Mouse (Mus musculus): ENCODE measurements around the gene Mcrip2. TPM values are rescaled to one million over a fixed set of nuclear protein-coding genes. Genes with fewer than 3 reads are reported as not detected.

The Mcrip2 gene
- polyA plus RNA-seq, 1 experiment, result 39.8 TPM

DNA sequence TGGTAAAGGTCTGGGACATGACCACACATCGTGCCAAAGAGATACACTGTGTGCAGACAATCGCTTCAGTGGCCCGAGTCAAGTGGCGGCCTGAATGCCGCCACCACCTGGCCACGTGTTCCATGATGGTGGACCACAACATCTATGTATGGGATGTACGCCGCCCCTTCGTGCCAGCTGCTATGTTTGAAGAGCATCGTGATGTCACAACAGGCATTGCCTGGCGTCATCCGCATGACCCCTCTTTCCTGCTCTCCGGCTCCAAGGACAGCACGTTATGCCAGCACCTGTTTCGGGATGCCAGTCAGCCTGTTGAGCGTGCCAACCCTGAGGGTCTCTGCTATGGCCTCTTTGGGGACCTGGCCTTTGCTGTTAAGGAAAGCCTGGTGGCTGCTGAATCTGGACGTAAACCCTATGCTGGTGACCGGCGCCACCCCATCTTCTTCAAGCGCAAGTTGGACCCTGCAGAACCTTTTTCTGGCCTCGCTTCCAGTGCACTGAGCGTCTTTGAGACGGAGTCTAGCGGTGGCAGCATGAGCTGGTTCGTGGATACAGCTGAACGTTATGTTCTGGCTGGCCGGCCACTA, 42.5 kb downstream of the Mcrip2 start:
- 94% methylated on average over 27 of the region's 27 CpGs for WGBS
- DNase-seq (ENCODE audit: low read depth, low spot score), result no peak

DNA sequence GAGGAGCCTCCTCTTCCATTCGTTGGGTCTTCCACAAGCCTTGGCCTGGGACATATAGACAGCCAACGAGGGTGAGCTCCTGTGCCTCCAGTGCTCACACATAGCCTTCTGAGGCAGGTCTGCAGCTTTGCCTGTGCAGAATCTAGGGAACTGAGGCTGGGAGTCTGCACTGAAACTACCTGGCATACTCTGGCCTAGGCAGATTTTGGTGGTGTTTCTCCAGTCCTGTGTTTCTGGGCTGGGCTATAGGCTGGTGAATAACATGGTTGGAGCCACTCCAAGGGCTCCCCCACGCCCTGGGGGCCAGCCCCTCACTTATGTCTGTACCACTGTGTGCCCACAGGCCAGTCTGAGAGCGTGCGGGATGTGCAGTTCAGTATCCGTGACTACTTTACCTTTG, 43.3 kb downstream of the Mcrip2 start:
- 92% methylated on average over 6 of the region's 6 CpGs for WGBS

DNA sequence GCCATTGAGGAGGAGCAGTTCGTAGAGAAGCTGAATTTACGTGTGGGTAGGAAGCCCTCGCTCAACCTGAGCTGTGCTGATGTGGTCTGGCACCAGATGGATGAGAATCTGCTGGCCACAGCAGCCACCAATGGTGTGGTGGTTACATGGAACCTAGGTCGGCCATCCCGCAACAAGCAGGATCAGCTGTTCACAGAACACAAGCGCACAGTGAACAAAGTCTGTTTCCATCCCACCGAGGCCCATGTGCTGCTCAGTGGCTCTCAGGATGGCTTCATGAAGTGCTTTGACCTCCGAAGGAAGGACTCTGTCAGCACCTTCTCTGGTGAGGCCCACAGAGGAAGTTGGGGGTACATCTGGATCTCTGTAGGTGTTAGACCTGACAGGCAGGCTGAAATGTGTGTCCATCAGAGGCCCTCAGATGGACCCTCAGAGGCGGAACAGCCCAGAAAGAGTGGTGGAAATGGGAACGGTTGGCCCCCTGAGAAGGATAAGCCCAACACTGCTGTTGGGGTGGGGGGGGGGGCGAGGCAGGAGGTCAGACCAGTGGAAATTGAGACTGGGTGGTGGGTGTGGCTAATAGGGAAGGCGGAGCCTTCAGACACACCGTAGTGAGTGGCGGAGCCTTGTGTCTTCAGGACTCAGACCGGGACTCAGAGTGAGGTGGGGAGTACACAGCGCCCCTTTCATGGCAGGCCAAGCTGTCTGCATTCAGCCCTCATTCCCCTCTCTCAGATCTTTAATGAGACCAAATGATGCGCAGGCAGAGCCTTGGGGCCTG, 44.0 kb downstream of the Mcrip2 start:
- no peak for DNase-seq (ENCODE audit: low read depth, low spot score)
- WGBS, result 71% methylated on average over 17 of the region's 17 CpGs

More for the DNA sequence above, 43.3 kb downstream of the Mcrip2 start:
- no peak for DNase-seq (ENCODE audit: low read depth, low spot score)

DNA sequence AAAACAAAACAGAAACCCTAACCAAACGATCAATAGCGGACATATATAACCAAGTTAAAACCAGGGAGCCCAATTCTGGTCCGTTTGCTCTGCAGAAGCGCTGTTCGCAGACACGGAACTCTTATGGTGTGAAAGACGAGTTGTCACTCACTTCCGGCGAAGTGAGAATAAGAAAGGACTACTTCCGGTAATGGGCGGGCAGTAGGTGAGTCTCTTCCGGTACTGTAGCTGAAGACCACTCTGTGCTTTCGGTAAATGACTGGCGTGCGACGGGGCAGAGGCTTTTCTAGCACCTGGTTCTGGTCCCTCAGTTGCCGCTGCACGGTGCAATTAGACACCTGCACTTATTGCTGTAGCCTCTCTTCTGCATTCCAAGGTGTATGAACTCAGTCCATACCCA, 45.1 kb downstream of the Mcrip2 start, which contains the start of gene Wdr24:
Gene Wdr24 (plus strand): TSS at position 176 of the 400 bp plus-strand sequence.
- under 1% methylated on average over 18 of the region's 18 CpGs for WGBS
- no peak for DNase-seq (ENCODE audit: low read depth, low spot score)

DNA sequence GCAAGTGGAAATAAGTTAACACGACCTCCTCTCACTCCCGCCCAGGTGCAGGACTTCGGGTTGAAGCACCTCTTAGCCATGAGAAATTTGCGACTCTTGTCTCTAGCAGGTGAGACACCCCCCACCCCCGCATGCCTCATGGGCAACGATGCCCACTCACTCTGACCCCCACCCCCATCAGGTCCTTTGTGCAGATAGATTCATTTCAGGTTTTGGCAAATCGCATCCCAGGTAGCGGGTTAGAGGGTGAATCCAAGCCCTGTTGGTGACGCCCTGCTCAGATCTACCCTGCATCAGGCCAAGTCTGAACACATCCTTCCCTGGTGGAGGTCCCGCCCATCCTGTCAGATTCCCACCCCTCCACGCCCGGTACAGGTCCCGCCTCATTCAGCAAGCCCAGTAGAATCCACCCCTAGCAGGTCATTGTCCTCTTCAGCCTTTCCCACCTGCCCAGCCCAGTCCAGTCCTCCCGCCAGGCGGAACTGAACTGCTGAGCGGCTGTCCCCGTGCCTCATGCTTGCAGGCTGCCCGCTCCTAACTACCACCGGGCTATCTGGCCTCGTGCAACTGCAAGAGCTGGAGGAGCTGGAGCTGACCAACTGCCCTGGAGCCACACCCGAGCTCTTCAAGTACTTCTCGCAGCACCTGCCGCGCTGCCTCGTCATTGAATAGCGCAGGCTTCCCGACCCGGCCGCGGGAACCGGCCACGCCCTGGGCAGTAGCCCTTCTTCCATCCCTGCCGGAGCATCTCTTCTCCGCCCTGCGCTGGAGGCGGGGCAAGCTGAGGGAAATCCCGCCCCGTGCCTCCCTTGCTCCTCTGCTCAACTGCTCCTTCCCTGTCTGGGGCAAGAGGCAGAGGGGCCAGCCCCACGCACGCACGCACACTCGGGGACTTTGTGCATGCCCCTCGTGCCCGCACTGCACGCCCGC, 49.4 kb downstream of the Mcrip2 start:
- no peak for DNase-seq (ENCODE audit: low read depth, low spot score)
- WGBS, result 8% methylated on average over 46 of the region's 46 CpGs

DNA sequence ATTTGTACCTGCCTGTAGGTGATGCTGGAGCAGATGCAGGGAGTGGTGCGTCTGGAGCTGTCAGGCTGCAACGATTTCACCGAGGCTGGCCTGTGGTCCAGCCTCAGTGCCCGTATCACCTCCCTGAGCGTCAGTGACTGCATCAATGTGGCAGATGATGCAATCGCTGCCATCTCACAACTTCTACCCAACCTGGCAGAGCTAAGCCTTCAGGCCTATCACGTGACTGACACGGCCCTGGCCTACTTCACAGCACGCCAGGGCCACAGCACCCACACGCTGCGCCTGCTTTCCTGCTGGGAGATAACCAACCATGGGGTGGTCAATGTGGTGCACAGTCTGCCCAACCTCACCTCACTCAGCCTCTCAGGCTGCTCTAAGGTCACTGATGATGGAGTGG, 50.9 kb downstream of the Mcrip2 start:
- no peak for DNase-seq (ENCODE audit: low read depth, low spot score)
- WGBS, result 76% methylated on average over 11 of the region's 11 CpGs

Other genes with a start within 250 kb of the Mcrip2 start
- gene Gng13, start 151.6 kb downstream of the Mcrip2 start, polyA plus RNA-seq (2012; rRNA removed), result 0.23 and 0.37 TPM in 2 replicates
- gene Chtf18, start 141.3 kb downstream of the Mcrip2 start, polyA plus RNA-seq (2012; rRNA removed), result 18.4 and 20.4 TPM in 2 replicates
- gene Rpusd1, start 141.1 kb downstream of the Mcrip2 start, polyA plus RNA-seq (2012; rRNA removed), result 22.1 and 22.9 TPM in 2 replicates
- 0.24 and 0.26 TPM in 2 replicates for gene Mslnl, start 132.7 kb downstream of the Mcrip2 start, polyA plus RNA-seq (2012; rRNA removed)
- 4.8 and 8.4 TPM in 2 replicates for gene Msln, start 114.4 kb downstream of the Mcrip2 start, polyA plus RNA-seq (2012; rRNA removed)
- 19.6 and 30.2 TPM in 2 replicates for gene Narfl, start 95.0 kb downstream of the Mcrip2 start, polyA plus RNA-seq (2012; rRNA removed)
- gene Haghl, start 83.1 kb downstream of the Mcrip2 start, polyA plus RNA-seq (2012; rRNA removed), result 24.0 and 26.6 TPM in 2 replicates
- 0.04 TPM in 1 of 2 replicates, not detected in the other for gene Ccdc78, start 82.2 kb downstream of the Mcrip2 start, polyA plus RNA-seq (2012; rRNA removed)
- 91.8 and 108 TPM in 2 replicates for gene Fam173a, start 75.9 kb downstream of the Mcrip2 start, polyA plus RNA-seq (2012; rRNA removed)
- 1.3 TPM in 1 of 2 replicates, not detected in the other for gene AC134908.4, start 73.1 kb downstream of the Mcrip2 start, polyA plus RNA-seq (2012; rRNA removed)
- gene Metrn, start 71.6 kb downstream of the Mcrip2 start, polyA plus RNA-seq (2012; rRNA removed), result 20.9 and 26.5 TPM in 2 replicates
- gene Fbxl16, start 59.7 kb downstream of the Mcrip2 start, polyA plus RNA-seq (2012; rRNA removed), result 1.6 and 2.1 TPM in 2 replicates
- 30.4 and 39.6 TPM in 2 replicates for gene Wdr24, start 45.1 kb downstream of the Mcrip2 start, polyA plus RNA-seq (2012; rRNA removed)
- gene Jmjd8, start 39.9 kb downstream of the Mcrip2 start, polyA plus RNA-seq (2012; rRNA removed), result 48.8 and 54.5 TPM in 2 replicates
- 155 and 157 TPM in 2 replicates for gene Stub1, start 35.4 kb downstream of the Mcrip2 start, polyA plus RNA-seq (2012; rRNA removed)
- gene Rhbdl1, start 31.5 kb downstream of the Mcrip2 start, polyA plus RNA-seq (2012; rRNA removed), result 4.1 and 4.6 TPM in 2 replicates
- 22.2 and 32.3 TPM in 2 replicates for gene Gm20683, start 27.0 kb downstream of the Mcrip2 start, polyA plus RNA-seq (2012; rRNA removed)
- gene Rhot2, start 23.9 kb downstream of the Mcrip2 start, polyA plus RNA-seq (2012; rRNA removed), result 59.9 and 83.1 TPM in 2 replicates
- gene Wdr90, start 7.3 kb downstream of the Mcrip2 start, polyA plus RNA-seq (2012; rRNA removed), result 18.6 and 19.8 TPM in 2 replicates
- gene Mettl26, start 6.3 kb upstream of the Mcrip2 start, polyA plus RNA-seq (2012; rRNA removed), result 78.7 and 115 TPM in 2 replicates
- gene Wfikkn1, start 12.1 kb upstream of the Mcrip2 start, polyA plus RNA-seq (2012; rRNA removed), result 0.78 and 1.0 TPM in 2 replicates
- 38.0 and 40.7 TPM in 2 replicates for gene Rab40c, start 51.0 kb upstream of the Mcrip2 start, polyA plus RNA-seq (2012; rRNA removed)
- 73.7 and 90.3 TPM in 2 replicates for gene Pigq, start 76.2 kb upstream of the Mcrip2 start, polyA plus RNA-seq (2012; rRNA removed)
- gene Nhlrc4, start 76.2 kb upstream of the Mcrip2 start, polyA plus RNA-seq (2012; rRNA removed), result not detected in 2 replicates
- not detected in 2 replicates for gene A930017K11Rik, start 83.8 kb upstream of the Mcrip2 start, polyA plus RNA-seq (2012; rRNA removed)
- gene Capn15, start 117.0 kb upstream of the Mcrip2 start, polyA plus RNA-seq (2012; rRNA removed), result 26.1 and 44.5 TPM in 2 replicates
- 41.3 and 65.7 TPM in 2 replicates for gene Rab11fip3, start 200.8 kb upstream of the Mcrip2 start, polyA plus RNA-seq (2012; rRNA removed)
- 25.1 and 39.0 TPM in 2 replicates for gene Decr2, start 221.6 kb upstream of the Mcrip2 start, polyA plus RNA-seq (2012; rRNA removed)
- 14.1 and 14.5 TPM in 2 replicates for gene Nme4, start 226.8 kb upstream of the Mcrip2 start, polyA plus RNA-seq (2012; rRNA removed)
- gene Tmem8, start 244.5 kb upstream of the Mcrip2 start, polyA plus RNA-seq (2012; rRNA removed), result 222 and 309 TPM in 2 replicates

All from large intestine, adult 2 months (tissue).